Mouse (Mus musculus) megakaryocyte, embryonic 14.5 days (primary cell): ENCODE results near the gene Gm20683.

Source experiments
- FLI1 ChIP-seq: IDR thresholded peaks from 2 replicates; pipeline ENCODE4 v1.6.1; 2012; ENCODE audit warnings: low read length, inconsistent platforms, mixed read lengths
- GATA1 ChIP-seq: IDR thresholded peaks from 3 replicates; pipeline ENCODE4 v1.6.1; 2012; ENCODE audit warnings: mixed read lengths, low read length, inconsistent platforms, borderline replicate concordance

GRCm38 (mm10) chr17:25828712-25829557, 12.6 kb downstream of the Gm20683 start, which contains the start of gene Jmjd8:
- TF ChIP-seq GATA1 (no peak), FLI1 (no peak)
